Mouse (Mus musculus): ENCODE data around the gene Gnao1. TPM values are rescaled to one million over a fixed set of nuclear protein-coding genes. Genes with fewer than 3 reads are reported as not detected.

Gnao1 gene
- polyA plus RNA-seq, 2 experiments: 0.14 to 0.37 TPM

- TF ChIP-seq CTCF (IDR thresholded peaks at IDR 0.05; ENCODE audit: low read depth) (no peak), EP300 (IDR thresholded peaks at IDR 0.05; ENCODE audit: low read depth) (peak; percentile 81)
- no peak overlapping the region for H3K4me2 ChIP-seq (ENCODE audit: low read depth)
- H3K9me3 ChIP-seq (ENCODE audit: control insufficient read depth, low read length): no peaks in the 10 kb centered on the region
- no peak overlapping the region for H3K27ac ChIP-seq
- DNase-seq (ENCODE audit: low read depth in 3 of 3, low spot score in 3 of 3) (peak; percentile 54 to 60 (median 55)), ATAC-seq (ENCODE audit: insufficient read depth) (peak; percentile 93)
- no peak overlapping the region for H3K4me3 ChIP-seq (ENCODE audit: insufficient read depth in 1 of 2, low read depth in 2 of 2, low read length in 2 of 2)
- peaks cover 4 to 14% of the 10 kb centered on the region in 2 experiments; a peak in 3 of 4 replicates for H3K4me1 ChIP-seq (replicated peaks; ENCODE audit: control insufficient read depth in 2 of 2, insufficient read depth in 2 of 2, low read length in 1 of 2)
- 31% methylated on average over 3 of the region's 3 CpGs for WGBS (ENCODE audit: insufficient replicate concordance)
- no peaks in the 10 kb centered on the region for H3K27me3 ChIP-seq (ENCODE audit: control insufficient read depth, insufficient read depth, low read length)
- no peaks in the 10 kb centered on the region for H3K36me3 ChIP-seq (replicated peaks; ENCODE audit: control insufficient read depth, insufficient read depth, low read depth)
- H3K9ac ChIP-seq (replicated peaks): no peak overlapping the region
Observed at GRCm38 (mm10) chr8:93902040-93902439, 92.3 kb downstream of the Gnao1 start.

GRCm38 (mm10) chr8:93906961-93907360 lies 97.2 kb downstream of the Gnao1 start:
- H3K4me2 ChIP-seq (ENCODE audit: low read depth): no peak overlapping the region
- no peak overlapping the region for H3K4me3 ChIP-seq (ENCODE audit: insufficient read depth in 1 of 2, low read depth in 2 of 2, low read length in 2 of 2)
- ATAC-seq (ENCODE audit: insufficient read depth): no peak
- H3K27ac ChIP-seq: no peak overlapping the region
- no peaks in the 10 kb centered on the region for H3K9me3 ChIP-seq (ENCODE audit: control insufficient read depth, low read length)
- TF ChIP-seq CTCF (IDR thresholded peaks at IDR 0.05; ENCODE audit: low read depth): no peak
- TF ChIP-seq EP300 (IDR thresholded peaks at IDR 0.05; ENCODE audit: low read depth): no peak
- no peaks in the 10 kb centered on the region for H3K27me3 ChIP-seq (ENCODE audit: control insufficient read depth, insufficient read depth, low read length)
- no peak overlapping the region for H3K9ac ChIP-seq (replicated peaks)
- DNase-seq (ENCODE audit: low read depth in 3 of 3, low spot score in 3 of 3): no peak
- no peaks in the 10 kb centered on the region for H3K36me3 ChIP-seq (replicated peaks; ENCODE audit: control insufficient read depth, insufficient read depth, low read depth)
- peaks cover 0 to 24% of the 10 kb centered on the region in 2 experiments; a peak in 3 of 4 replicates for H3K4me1 ChIP-seq (replicated peaks; ENCODE audit: control insufficient read depth in 2 of 2, insufficient read depth in 2 of 2, low read length in 1 of 2)
- 71% methylated on average over 6 of the region's 6 CpGs for WGBS (ENCODE audit: insufficient replicate concordance)

GRCm38 (mm10) chr8:93907987-93908441 lies 98.2 kb downstream of the Gnao1 start:
- DNase-seq (ENCODE audit: low read depth in 3 of 3, low spot score in 3 of 3) (no peak), ATAC-seq (ENCODE audit: insufficient read depth) (no peak)
- TF ChIP-seq EP300 (IDR thresholded peaks at IDR 0.05; ENCODE audit: low read depth): no peak
- TF ChIP-seq CTCF (IDR thresholded peaks at IDR 0.05; ENCODE audit: low read depth): no peak
- Histone ChIP-seq H3K9me3 (ENCODE audit: control insufficient read depth, low read length) (no peaks in the 10 kb centered on the region), H3K27me3 (ENCODE audit: control insufficient read depth, insufficient read depth, low read length) (no peaks in the 10 kb centered on the region), H3K9ac (replicated peaks) (no peak overlapping the region), H3K4me3 (ENCODE audit: insufficient read depth in 1 of 2, low read depth in 2 of 2, low read length in 2 of 2) (no peak overlapping the region), H3K4me1 (replicated peaks; ENCODE audit: control insufficient read depth in 2 of 2, insufficient read depth in 2 of 2, low read length in 1 of 2) (peaks cover 0 to 22% of the 10 kb centered on the region in 2 experiments; a peak in 3 of 4 replicates), H3K36me3 (replicated peaks; ENCODE audit: control insufficient read depth, insufficient read depth, low read depth) (no peaks in the 10 kb centered on the region), H3K27ac (no peak overlapping the region), H3K4me2 (ENCODE audit: low read depth) (no peak overlapping the region)
- 45% methylated on average over 5 of the region's 5 CpGs for WGBS (ENCODE audit: insufficient replicate concordance)

GRCm38 (mm10) chr8:93908546-93908945 lies 98.8 kb downstream of the Gnao1 start:
- Histone ChIP-seq H3K27me3 (ENCODE audit: control insufficient read depth, insufficient read depth, low read length) (no peaks in the 10 kb centered on the region), H3K9ac (replicated peaks) (no peak overlapping the region), H3K36me3 (replicated peaks; ENCODE audit: control insufficient read depth, insufficient read depth, low read depth) (no peaks in the 10 kb centered on the region), H3K27ac (no peak overlapping the region), H3K4me2 (ENCODE audit: low read depth) (no peak overlapping the region), H3K4me3 (ENCODE audit: insufficient read depth in 1 of 2, low read depth in 2 of 2, low read length in 2 of 2) (no peak overlapping the region), H3K4me1 (replicated peaks; ENCODE audit: control insufficient read depth in 2 of 2, insufficient read depth in 2 of 2, low read length in 1 of 2) (peaks cover 0 to 22% of the 10 kb centered on the region in 2 experiments; a peak in 3 of 4 replicates), H3K9me3 (ENCODE audit: control insufficient read depth, low read length) (no peaks in the 10 kb centered on the region)
- ATAC-seq (ENCODE audit: insufficient read depth): no peak
- TF ChIP-seq CTCF (IDR thresholded peaks at IDR 0.05; ENCODE audit: low read depth): no peak
- no peak for TF ChIP-seq EP300 (IDR thresholded peaks at IDR 0.05; ENCODE audit: low read depth)
- WGBS (ENCODE audit: insufficient replicate concordance): 12% methylated on average over 1 of the region's 1 CpGs
- DNase-seq (ENCODE audit: low read depth in 3 of 3, low spot score in 3 of 3): no peak

- Histone ChIP-seq H3K4me1 (replicated peaks; ENCODE audit: control insufficient read depth in 2 of 2, insufficient read depth in 2 of 2, low read length in 1 of 2) (peaks cover 0 to 25% of the 10 kb centered on the region in 2 experiments; a peak in 3 of 4 replicates), H3K27me3 (ENCODE audit: control insufficient read depth, insufficient read depth, low read length) (no peaks in the 10 kb centered on the region), H3K9me3 (ENCODE audit: control insufficient read depth, low read length) (no peaks in the 10 kb centered on the region), H3K4me2 (ENCODE audit: low read depth) (peak overlapping the region; percentile 23; the same call in 1 of the 2 replicates), H3K4me3 (ENCODE audit: insufficient read depth in 1 of 2, low read depth in 2 of 2, low read length in 2 of 2) (no peak overlapping the region), H3K9ac (replicated peaks) (no peak overlapping the region), H3K36me3 (replicated peaks; ENCODE audit: control insufficient read depth, insufficient read depth, low read depth) (no peaks in the 10 kb centered on the region), H3K27ac (peak overlapping the region; percentile 21; the same call in 1 of the 2 replicates)
- TF ChIP-seq CTCF (IDR thresholded peaks at IDR 0.05; ENCODE audit: low read depth): no peak
- no peak for TF ChIP-seq EP300 (IDR thresholded peaks at IDR 0.05; ENCODE audit: low read depth)
- ATAC-seq (ENCODE audit: insufficient read depth): peak; percentile 58
- peak in 2 of 3 experiments; percentile 10 to 11 for DNase-seq (ENCODE audit: low read depth in 3 of 3, low spot score in 3 of 3)
- WGBS (ENCODE audit: insufficient replicate concordance): 54% methylated on average over 7 of the region's 7 CpGs
Observed at GRCm38 (mm10) chr8:93911715-93912555, 102.2 kb downstream of the Gnao1 start.
